Mouse (Mus musculus): ENCODE measurements around the gene Zer1. TPM values are rescaled to one million over a fixed set of nuclear protein-coding genes. Genes with fewer than 3 reads are reported as not detected.
"Not testable (repeated sequence)": the region's sequence is repeated elsewhere in the genome, so short reads cannot be mapped to it uniquely, and the experiment has no call there.

Gene Zer1
- polyA plus RNA-seq, 1 experiment from 2014 or later = 9.5 TPM

DNA sequence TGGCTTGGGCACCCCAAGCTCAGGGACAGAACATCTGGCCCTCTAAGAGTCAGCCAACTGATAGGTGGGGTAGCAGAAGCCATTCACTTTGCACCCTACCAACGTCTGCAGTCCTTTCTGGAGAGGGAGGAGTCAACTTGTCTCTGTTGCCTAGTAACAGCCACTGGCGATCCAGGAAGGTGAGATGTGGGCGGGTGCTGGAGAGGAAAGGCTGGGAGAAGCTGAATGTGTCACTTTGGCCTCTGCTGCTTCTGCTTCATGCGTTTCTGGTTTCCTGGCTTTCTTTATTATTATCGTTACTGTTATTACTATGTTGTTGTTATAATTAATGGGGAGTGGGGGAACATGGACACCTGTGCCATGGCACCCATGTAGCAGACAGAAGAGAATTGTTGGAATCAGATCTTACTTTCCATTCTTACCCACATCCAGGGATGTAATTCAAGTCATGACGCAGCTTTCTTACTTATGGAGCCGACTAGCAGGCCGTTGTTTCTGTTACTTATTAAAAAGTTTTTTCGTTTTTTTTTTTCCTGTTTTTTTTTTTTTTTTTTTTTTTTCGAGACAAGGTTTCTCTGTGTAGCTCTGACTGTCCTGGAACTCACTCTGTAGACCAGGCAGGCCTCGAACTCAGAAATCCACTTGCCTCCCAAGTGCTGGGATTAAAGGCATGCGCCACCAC lies 67.0 kb downstream of the Zer1 start, which contains the start of gene Set:
Gene Set, plus strand, starts transcription at position 156 of the 682 bp plus-strand sequence.
- no peaks in the 10 kb centered on the region for H3K36me3 ChIP-seq (replicated peaks)

GRCm38 (mm10) chr2:30056736-30057135 lies 67.6 kb downstream of the Zer1 start:
- H3K9me3 ChIP-seq = no peaks in the 10 kb centered on the region
- 84% methylated on average over 3 of the region's 3 CpGs for WGBS
- H3K4me3 ChIP-seq (replicated peaks) = no peak overlapping the region
- no peak for ATAC-seq (ENCODE audit: low FRiP score)
- peaks cover 17% of the 10 kb centered on the region for H3K4me1 ChIP-seq
- H3K27me3 ChIP-seq = 0 out of 2 replicates have a peak, but pooled peaks cover 9% of the 10 kb centered on the region
- H3K4me2 ChIP-seq = no peak overlapping the region
- H3K36me3 ChIP-seq (replicated peaks) = no peaks in the 10 kb centered on the region
- H3K27ac ChIP-seq = no peak overlapping the region
- no peak overlapping the region for H3K9ac ChIP-seq

More for the DNA sequence above, 67.0 kb downstream of the Zer1 start, which contains the start of gene Set:
- ATAC-seq (ENCODE audit: low FRiP score) = no peak
- 47% methylated on average over 12 of the region's 12 CpGs for WGBS
- Histone ChIP-seq H3K4me1 (peaks cover 21% of the 10 kb centered on the region), H3K27ac (no peak within 1 kb of the TSS), H3K27me3 (0 out of 2 replicates have a peak, but pooled peaks cover 7% of the 10 kb centered on the region), H3K4me3 (replicated peaks) (no peak within 1 kb of the TSS), H3K9ac (no peak within 1 kb of the TSS), H3K4me2 (no peak within 1 kb of the TSS), H3K9me3 (no peaks in the 10 kb centered on the region)

- not testable (repeated sequence) for ATAC-seq (ENCODE audit: low FRiP score); H3K27ac ChIP-seq; H3K36me3 ChIP-seq (replicated peaks); H3K4me3 ChIP-seq (replicated peaks); H3K4me2 ChIP-seq; H3K9me3 ChIP-seq; H3K9ac ChIP-seq
- Histone ChIP-seq H3K4me1 (peaks cover 10% of the 10 kb centered on the region), H3K27me3 (0 out of 2 replicates have a peak, but pooled peaks cover 12% of the 10 kb centered on the region)
- WGBS = 96% methylated on average over 3 of the region's 3 CpGs
Measured at GRCm38 (mm10) chr2:30055310-30055709, 69.1 kb downstream of the Zer1 start.

- Histone ChIP-seq H3K4me2 (no peak overlapping the region), H3K4me1 (peaks cover 12% of the 10 kb centered on the region), H3K36me3 (replicated peaks) (no peaks in the 10 kb centered on the region; the same call in 1 of the 2 replicates), H3K27me3 (peaks cover 18% of the 10 kb centered on the region; the same call in 1 of the 2 replicates), H3K4me3 (replicated peaks) (no peak overlapping the region), H3K27ac (no peak overlapping the region), H3K9ac (no peak overlapping the region), H3K9me3 (no peaks in the 10 kb centered on the region)
- ATAC-seq (ENCODE audit: low FRiP score) = no peak
- 47% methylated on average over 6 of the region's 6 CpGs for WGBS
Measured at GRCm38 (mm10) chr2:30051992-30052761, 72.2 kb downstream of the Zer1 start.

- no peak for ATAC-seq (ENCODE audit: low FRiP score)
- Histone ChIP-seq H3K27me3 (peaks cover 18% of the 10 kb centered on the region; the same call in 1 of the 2 replicates), H3K4me1 (peaks cover 11% of the 10 kb centered on the region; the same call in 1 of the 2 replicates), H3K9ac (no peak overlapping the region), H3K36me3 (replicated peaks) (peaks cover 4% of the 10 kb centered on the region), H3K4me2 (no peak overlapping the region), H3K4me3 (replicated peaks) (no peak overlapping the region), H3K27ac (no peak overlapping the region), H3K9me3 (no peaks in the 10 kb centered on the region)
- 87% methylated on average over 3 of the region's 3 CpGs for WGBS
Measured at GRCm38 (mm10) chr2:30049831-30050230, 74.6 kb downstream of the Zer1 start.

DNA sequence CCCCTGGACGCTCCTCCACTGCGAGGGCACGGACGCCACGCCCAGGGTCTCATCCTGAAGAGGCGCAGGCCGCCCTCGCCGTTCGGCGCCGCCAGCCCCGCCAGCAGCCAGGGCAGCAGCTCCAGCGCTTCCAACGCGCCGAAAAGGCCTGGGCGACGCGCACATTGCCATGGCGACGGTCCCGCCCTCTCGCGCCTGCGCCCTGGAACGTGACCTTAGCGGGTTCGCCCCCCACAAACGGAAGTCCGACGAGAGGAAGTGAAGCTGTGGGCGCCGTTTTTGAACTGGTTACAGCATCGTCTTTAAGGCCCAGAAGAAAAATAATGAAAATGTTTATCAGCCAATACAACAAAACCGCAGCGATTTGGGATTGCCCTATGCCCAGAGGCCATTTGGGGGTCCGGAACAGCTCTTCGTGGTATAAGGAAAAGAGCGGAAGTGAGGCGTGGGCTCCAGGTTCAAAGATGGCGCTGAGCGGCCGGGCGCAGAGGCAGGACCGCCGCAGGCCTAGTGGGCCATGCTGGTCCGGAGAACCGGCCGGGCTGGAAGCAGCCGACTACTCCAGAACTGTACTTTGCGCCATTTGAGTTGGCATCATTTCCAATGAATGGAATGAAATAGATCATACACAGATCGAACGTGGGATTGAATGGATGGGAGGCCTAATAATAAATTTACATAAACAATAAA lies 75.5 kb downstream of the Zer1 start, which contains the start of gene Wdr34:
Gene Wdr34, minus strand, starts transcription at position 183 of the 690 bp plus-strand sequence.
- 1% methylated on average over 54 of the region's 54 CpGs for WGBS
- H3K4me2 ChIP-seq = peak within 1 kb of the TSS; percentile 58
- peak within 1 kb of the TSS; percentile 88 for H3K27ac ChIP-seq
- peak within 1 kb of the TSS; percentile 68 for H3K9ac ChIP-seq
- H3K9me3 ChIP-seq = no peaks in the 10 kb centered on the region
- peaks cover 15% of the 10 kb centered on the region; the same call in 1 of the 2 replicates for H3K27me3 ChIP-seq
- H3K4me1 ChIP-seq = peaks cover 11% of the 10 kb centered on the region; the same call in 1 of the 2 replicates
- peak; percentile 97 for ATAC-seq (ENCODE audit: low FRiP score)
- peaks cover 8% of the 10 kb centered on the region for H3K36me3 ChIP-seq (replicated peaks)
- peak within 1 kb of the TSS; percentile 56 for H3K4me3 ChIP-seq (replicated peaks)

GRCm38 (mm10) chr2:30048101-30048501 lies 76.3 kb downstream of the Zer1 start:
- no peak for ATAC-seq (ENCODE audit: low FRiP score)

More at GRCm38 (mm10) chr2:30048101-30048501, 76.3 kb downstream of the Zer1 start:
- Histone ChIP-seq H3K4me2 (peak overlapping the region; percentile 58), H3K36me3 (replicated peaks) (peaks cover 8% of the 10 kb centered on the region), H3K27ac (peak overlapping the region; percentile 88), H3K9me3 (no peaks in the 10 kb centered on the region), H3K4me3 (replicated peaks) (peak overlapping the region; percentile 56), H3K27me3 (peaks cover 15% of the 10 kb centered on the region; the same call in 1 of the 2 replicates), H3K9ac (peak overlapping the region; percentile 68), H3K4me1 (peaks cover 11% of the 10 kb centered on the region; the same call in 1 of the 2 replicates)
- 68% methylated on average over 11 of the region's 11 CpGs for WGBS

Other genes starting within 250 kb of the Zer1 start
- gene Odf2, start 235.4 kb downstream of the Zer1 start, polyA plus RNA-seq (2016; fragmentation: Nextera tagmentation; extraction: Ambion mirVana) = 118 and 133 TPM in 2 replicates
- gene Gle1, start 189.2 kb downstream of the Zer1 start, polyA plus RNA-seq (2016; fragmentation: Nextera tagmentation; extraction: Ambion mirVana) = 77.6 and 79.7 TPM in 2 replicates
- gene Sptan1, start 159.0 kb downstream of the Zer1 start, polyA plus RNA-seq (2016; fragmentation: Nextera tagmentation; extraction: Ambion mirVana) = 160 and 173 TPM in 2 replicates
- gene Wdr34, start 75.7 kb downstream of the Zer1 start, polyA plus RNA-seq (2016; fragmentation: Nextera tagmentation; extraction: Ambion mirVana) = 42.3 and 42.5 TPM in 2 replicates
- 774 and 776 TPM in 2 replicates for gene Set, start 67.2 kb downstream of the Zer1 start, polyA plus RNA-seq (2016; fragmentation: Nextera tagmentation; extraction: Ambion mirVana)
- 10.3 TPM in 2 replicates for gene Pkn3, start 46.9 kb downstream of the Zer1 start, polyA plus RNA-seq (2016; fragmentation: Nextera tagmentation; extraction: Ambion mirVana)
- 22.9 TPM in 2 replicates for gene Zdhhc12, start 30.9 kb downstream of the Zer1 start, polyA plus RNA-seq (2016; fragmentation: Nextera tagmentation; extraction: Ambion mirVana)
- 8.3 and 14.0 TPM in 2 replicates for gene Tbc1d13, start 9.2 kb upstream of the Zer1 start, polyA plus RNA-seq (2016; fragmentation: Nextera tagmentation; extraction: Ambion mirVana)
- 9.7 and 13.4 TPM in 2 replicates for gene Endog, start 46.9 kb upstream of the Zer1 start, polyA plus RNA-seq (2016; fragmentation: Nextera tagmentation; extraction: Ambion mirVana)
- gene Spout1, start 53.9 kb upstream of the Zer1 start, polyA plus RNA-seq (2016; fragmentation: Nextera tagmentation; extraction: Ambion mirVana) = 67.0 and 69.2 TPM in 2 replicates
- 9.0 and 9.4 TPM in 2 replicates for gene Kyat1, start 81.3 kb upstream of the Zer1 start, polyA plus RNA-seq (2016; fragmentation: Nextera tagmentation; extraction: Ambion mirVana)
- gene Lrrc8a, start 113.1 kb upstream of the Zer1 start, polyA plus RNA-seq (2016; fragmentation: Nextera tagmentation; extraction: Ambion mirVana) = 22.8 and 35.9 TPM in 2 replicates
- 0.29 and 0.64 TPM in 2 replicates for gene Gm28035, start 116.0 kb upstream of the Zer1 start, polyA plus RNA-seq (2016; fragmentation: Nextera tagmentation; extraction: Ambion mirVana)
- gene Phyhd1, start 141.6 kb upstream of the Zer1 start, polyA plus RNA-seq (2016; fragmentation: Nextera tagmentation; extraction: Ambion mirVana) = 5.0 and 5.4 TPM in 2 replicates
- not detected in 2 replicates for gene Gm28038, start 156.5 kb upstream of the Zer1 start, polyA plus RNA-seq (2016; fragmentation: Nextera tagmentation; extraction: Ambion mirVana)
- 25.4 and 25.6 TPM in 2 replicates for gene Dolk, start 161.7 kb upstream of the Zer1 start, polyA plus RNA-seq (2016; fragmentation: Nextera tagmentation; extraction: Ambion mirVana)
- 42.3 and 47.0 TPM in 2 replicates for gene Nup188, start 161.8 kb upstream of the Zer1 start, polyA plus RNA-seq (2016; fragmentation: Nextera tagmentation; extraction: Ambion mirVana)
- 99.8 and 110 TPM in 2 replicates for gene Sh3glb2, start 234.8 kb upstream of the Zer1 start, polyA plus RNA-seq (2016; fragmentation: Nextera tagmentation; extraction: Ambion mirVana)
- gene Miga2, start 239.6 kb upstream of the Zer1 start, polyA plus RNA-seq (2016; fragmentation: Nextera tagmentation; extraction: Ambion mirVana) = 24.4 and 25.2 TPM in 2 replicates

Data from forebrain, embryonic 12.5 days (tissue).